Comparison of ENCODE assay signal across 16 mouse cellular contexts in genomic region chr5:98032803-98033420, GRCm38 (mm10). TPM values are rescaled to one million over a fixed set of nuclear protein-coding genes. Genes with fewer than 3 reads are reported as not detected.
A peak's percentile ranks its signal among the peaks of the same experiment; 100 is the strongest.
DNase-seq lines count a peak whose midpoint lies in the region; ATAC-seq and TF ChIP-seq lines count a peak whose summit lies in the region.
"Had no signal": no experiment of that assay in that cellular context is flagged by ENCODE, and none has a peak within 500 bp of the region (broad histone marks: within the 10 kb centered on the region; RNA-seq: fewer than 3 reads in every experiment).

No protein-coding gene starts in this region.

- H3K79me3 ChIP-seq in C2C12 (ENCODE audit: low read depth), result peaks cover 27% of the 10 kb centered on the region

- no peak for TF ChIP-seq CTCF in C2C12 (IDR thresholded peaks at IDR 0.05; ENCODE audit: control insufficient read depth, insufficient read depth, insufficient read length)

- H3K4me3 ChIP-seq in C2C12 (ENCODE audit: insufficient read depth, poor library complexity, severe bottlenecking), result no peak overlapping the region
- H3K4me3 ChIP-seq: erythroblast, embryonic 14.5 days; heart, adult 2 months; intestine, embryonic 15.5 days; lung, embryonic 15.5 days had no signal

- peaks cover 12% of the 10 kb centered on the region for H3K36me3 ChIP-seq in C2C12 (ENCODE audit: control insufficient read depth, insufficient read depth)
- H3K36me3 ChIP-seq: intestine, embryonic 15.5 days; lung, embryonic 15.5 days had no signal

- peaks cover 29% of the 10 kb centered on the region for H3K79me2 ChIP-seq in C2C12 (ENCODE audit: control insufficient read depth, insufficient read depth)

- peak; percentile 56 for ATAC-seq in activated CD4-positive, CD25-positive, alpha-beta regulatory T cell, adult 4 months
- ATAC-seq: intestine, embryonic 15.5 days had no signal

- H3ac ChIP-seq in C2C12 (ENCODE audit: control insufficient read depth, insufficient read length, low read depth), result no peak overlapping the region

- peak; percentile 62 for DNase-seq in lung, postnatal 25 days (ENCODE audit: low spot score)
- DNase-seq in lung, postnatal 4 days, result no peak
- peak; percentile 53 to 81 for DNase-seq in natural killer cell, adult 2 months (ENCODE audit: low spot score in 2 of 2)
- DNase-seq in adrenal gland, adult 18-20 months (ENCODE audit: low spot score in 2 of 2), result no peak
- no peak for DNase-seq in left cerebral cortex, adult 8-10 months (ENCODE audit: low spot score in 2 of 2)
- DNase-seq in cerebellum, adult 9-10 months, result no peak
- DNase-seq: cerebellum, adult 11-12 months; heart, adult 2 months; heart, postnatal 36 days; kidney, postnatal 25 days; right cerebral cortex, postnatal 14 days had no signal

- H3K27me3 ChIP-seq in C2C12 (ENCODE audit: control insufficient read depth, insufficient read depth, insufficient read length), result no peaks in the 10 kb centered on the region
- H3K27me3 ChIP-seq: intestine, embryonic 15.5 days; lung, embryonic 15.5 days had no signal

TF ChIP-seq in C2C12, 6 proteins besides CTCF, POLR2A, EP300 and RAD21:
- TF ChIP-seq CEBPB (IDR thresholded peaks at IDR 0.05; ENCODE audit: low read depth) (peak; percentile 69), FOSL1 (IDR thresholded peaks at IDR 0.05; ENCODE audit: insufficient read depth, low read length, poor library complexity, severe bottlenecking) (no peak), MYOD1 (IDR thresholded peaks at IDR 0.05; ENCODE audit: control insufficient read depth, insufficient read length, low read depth) (no peak), MAX (IDR thresholded peaks at IDR 0.05) (no peak), USF1 (IDR thresholded peaks at IDR 0.05; ENCODE audit: low read depth) (no peak), MYOG (IDR thresholded peaks at IDR 0.05; ENCODE audit: control insufficient read depth, extremely low read depth, insufficient read length) (no peak)

RNA-seq across cellular contexts. Expression of gene Antxr2, which starts 2.1 kb away (rescaled TPM):
- 33.6 TPM for polyA plus RNA-seq in C2C12 (2012; fragmentation: generic; extraction: Trizol)
- polyA plus RNA-seq in activated CD4-positive, CD25-positive, alpha-beta regulatory T cell, adult 4 months (2017; shearing (Covaris generic)), result 10 to 100 TPM in 1 of 2 experiments, 1 to 10 TPM in 1; 9.1 to 11.8 TPM
- 10 to 100 TPM; 30.1 to 42.5 TPM for total RNA-seq in adrenal gland, adult 18-20 months (2021)
- total RNA-seq in left cerebral cortex, adult 8-10 months (2022), result 1 to 10 TPM; 1.4 to 2.7 (median 1.7) TPM

Comparison
In these comparisons a context has a peak if more than half of its experiments do, and no peak if none do; other contexts are left out.
1. DNase-seq: peak in lung, postnatal 25 days (single experiment) and natural killer cell, adult 2 months (2 of 2); none in lung, postnatal 4 days (0 of 2), adrenal gland, adult 18-20 months (0 of 2), left cerebral cortex, adult 8-10 months (0 of 2) and cerebellum, adult 9-10 months (single experiment).
2. RNA of gene Antxr2, which starts 2.1 kb away (total RNA-seq): 30.1 to 42.5 TPM in adrenal gland, adult 18-20 months; 1.4 to 2.7 TPM in left cerebral cortex, adult 8-10 months; every median in the first group is over 4 times any median in the second.